In the genomic region with DNA sequence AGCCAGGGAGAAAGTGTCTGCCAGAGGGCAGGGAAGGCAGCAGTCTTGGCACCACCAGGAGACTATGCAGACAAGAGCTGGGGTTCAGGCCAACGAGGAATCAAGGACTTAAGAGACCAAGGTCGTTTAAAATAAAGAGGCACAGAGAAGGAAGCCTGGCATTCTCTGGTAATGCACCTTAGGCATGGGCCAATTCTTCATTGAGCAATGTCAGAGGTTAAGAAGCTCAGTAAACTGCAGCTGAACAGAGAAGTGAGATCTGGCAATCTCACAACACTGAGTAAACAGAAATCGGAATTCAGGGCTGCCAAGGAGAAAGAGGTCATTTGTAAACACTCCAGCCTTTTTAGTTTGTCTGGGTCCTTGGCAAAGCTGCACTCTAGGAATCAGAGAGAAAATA, we compare ENCODE assay signal across 8 mouse cellular contexts.
DNase-seq lines count a peak whose midpoint lies in the region; ATAC-seq and TF ChIP-seq lines count a peak whose summit lies in the region.

No protein-coding gene starts in this region.

- WGBS in lung, embryonic 16.5 days = 9% methylated on average over 3 of the region's 3 CpGs

- intact Hi-C loops in gastrocnemius, adult 2 months (cut with DNase I) = no loop called here
- intact Hi-C loops in heart, postnatal 14 days (cut with DNase I) = loop anchor here (10.0 kb wide), 1 partner anchor 572 kb away; the partner anchor contains the start of gene Epha4

- no peak overlapping the region for H3K4me2 ChIP-seq in lung, embryonic 16.5 days (ENCODE audit: low read depth, low read length)

- DNase-seq in gastrocnemius, adult 2 months = peak; percentile 28
- no peak for DNase-seq in gastrocnemius, adult 8-10 months (ENCODE audit: low spot score in 2 of 2)
- peak; percentile 40 for DNase-seq in testis, postnatal 14 days (ENCODE audit: low spot score)
- DNase-seq in testis, postnatal 10 days (ENCODE audit: low spot score) = no peak
- DNase-seq in heart, postnatal 14 days = peak; percentile 39 to 51
- no peak for DNase-seq in spleen, adult 18-20 months

- H3K4me3 ChIP-seq in gastrocnemius, adult 2 months = no peak overlapping the region
- no peak overlapping the region for H3K4me3 ChIP-seq in lung, embryonic 16.5 days (ENCODE audit: low read length)

- peaks cover 12% of the 10 kb centered on the region for H3K4me1 ChIP-seq in lung, embryonic 16.5 days (replicated peaks; ENCODE audit: control insufficient read depth, insufficient read depth, low read length)

- H3K36me3 ChIP-seq in lung, embryonic 16.5 days (ENCODE audit: control insufficient read depth, insufficient read depth, low read length) = no peaks in the 10 kb centered on the region

- no peak for TF ChIP-seq CTCF in gastrocnemius, adult 2 months (IDR thresholded peaks at IDR 0.05)

- H3K9ac ChIP-seq in lung, embryonic 16.5 days (ENCODE audit: low read length) = no peak overlapping the region

- ATAC-seq in lung, embryonic 16.5 days (ENCODE audit: low read depth) = peak; percentile 95
- no peak for ATAC-seq in megakaryocyte, adult 5-6 weeks (ENCODE audit: poor library complexity, severe bottlenecking)

- H3K9me3 ChIP-seq in lung, embryonic 16.5 days (ENCODE audit: control insufficient read depth, low read length) = no peaks in the 10 kb centered on the region

- no peaks in the 10 kb centered on the region for H3K27me3 ChIP-seq in lung, embryonic 16.5 days (ENCODE audit: control insufficient read depth, insufficient read depth, low read depth, low read length)

- no peak overlapping the region for H3K27ac ChIP-seq in gastrocnemius, adult 2 months
- H3K27ac ChIP-seq in lung, embryonic 16.5 days (ENCODE audit: low read length) = peak overlapping the region; percentile 7; the same call in 1 of the 2 replicates

Comparison
In these comparisons a context has a peak if more than half of its experiments do, and no peak if none do; other contexts are left out.
1. DNase-seq: peak in gastrocnemius, adult 2 months (single experiment), testis, postnatal 14 days (single experiment) and heart, postnatal 14 days (2 of 2); none in gastrocnemius, adult 8-10 months (0 of 2), testis, postnatal 10 days (single experiment) and spleen, adult 18-20 months (0 of 2).